Mouse (Mus musculus) cerebellum, adult 2 months (tissue): ENCODE measurements around the gene Csad.

Source experiments
- CTCF ChIP-seq: fragments of 200-500 bp; IDR thresholded peaks from 2 replicates; pipeline ENCODE4 v1.5.1; 2011; ENCODE audit warnings: low read depth, mild to moderate bottlenecking, control low read depth, low read length, moderate library complexity, borderline replicate concordance; ENCODE audit not compliant: insufficient read depth
- POLR2A ChIP-seq: fragments of 200-500 bp; IDR thresholded peaks from 2 replicates; pipeline ENCODE4 v1.6.1; 2011; ENCODE audit warnings: low read length, control low read depth, borderline replicate concordance; ENCODE audit not compliant: insufficient read depth

- no peak for TF ChIP-seq CTCF
- TF ChIP-seq POLR2A: no peak
Observed at GRCm38 (mm10) chr15:102216459-102217228, 12.1 kb upstream of the Csad start.
